Mouse (Mus musculus): ENCODE measurements around the gene Kcnma1.
A peak's percentile ranks its signal among the peaks of the same experiment; 100 is the strongest.

Gene Kcnma1

DNA sequence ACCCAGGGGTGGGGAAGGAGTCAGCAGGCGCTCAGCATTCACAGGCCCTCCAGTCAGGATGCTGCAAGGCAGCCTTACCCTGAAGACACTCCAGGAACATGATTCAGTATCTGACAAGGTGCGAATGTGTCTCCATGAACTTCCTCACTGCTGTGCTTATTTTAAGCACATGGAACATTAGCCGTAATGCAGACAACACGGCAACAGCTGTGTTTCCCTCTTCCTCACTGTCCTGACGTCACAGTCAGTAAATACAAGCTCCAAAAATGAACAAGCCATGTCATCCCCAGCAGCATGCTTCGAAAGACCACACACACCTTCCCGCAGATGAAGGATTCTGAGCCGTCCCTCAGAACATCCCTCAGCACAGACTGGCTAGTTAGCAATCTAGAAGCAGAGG is 47.8 kb downstream of the Kcnma1 start:
- DNase-seq (ENCODE audit: low read depth): no peak

DNA sequence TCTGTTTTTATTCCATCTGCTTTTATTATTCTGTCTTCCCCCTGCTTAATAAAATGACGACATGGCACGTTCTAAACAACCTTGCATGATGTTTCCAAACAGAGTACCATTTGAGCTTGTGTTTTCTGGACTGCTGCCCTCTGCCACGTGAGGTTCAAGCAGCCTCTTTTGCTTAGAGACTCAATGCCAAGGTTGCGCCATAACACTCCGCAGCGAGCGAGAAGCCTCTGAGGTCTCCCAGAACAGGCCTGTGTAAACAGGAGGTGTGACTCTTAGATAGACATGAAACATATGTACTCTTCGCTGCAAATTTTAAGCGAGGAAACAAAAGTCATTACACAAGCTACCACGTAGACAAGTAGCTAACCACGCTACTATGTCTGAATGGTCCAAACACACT is 55.2 kb downstream of the Kcnma1 start:
- DNase-seq (ENCODE audit: low read depth): peak; percentile 51

DNA sequence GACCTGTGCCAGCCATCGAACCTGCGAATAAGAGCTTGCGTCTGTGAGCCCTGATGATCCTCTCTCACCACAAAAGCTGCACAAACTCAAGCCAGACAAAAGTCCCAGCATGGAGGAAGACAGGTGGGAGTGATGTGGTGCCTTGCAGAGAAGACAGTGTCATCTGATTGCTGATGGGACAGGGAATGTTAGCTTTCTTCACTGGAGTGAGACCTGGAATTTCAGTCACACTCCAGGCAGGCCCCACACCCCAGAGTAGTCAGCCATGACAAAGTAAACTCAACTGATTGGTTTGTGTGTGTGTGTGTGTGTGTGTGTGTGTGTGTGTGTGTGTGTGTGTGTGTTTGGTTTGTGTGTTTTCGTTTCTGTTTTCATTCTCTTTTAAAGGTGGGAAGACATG is 57.0 kb downstream of the Kcnma1 start:
- no peak for DNase-seq (ENCODE audit: low read depth)

DNA sequence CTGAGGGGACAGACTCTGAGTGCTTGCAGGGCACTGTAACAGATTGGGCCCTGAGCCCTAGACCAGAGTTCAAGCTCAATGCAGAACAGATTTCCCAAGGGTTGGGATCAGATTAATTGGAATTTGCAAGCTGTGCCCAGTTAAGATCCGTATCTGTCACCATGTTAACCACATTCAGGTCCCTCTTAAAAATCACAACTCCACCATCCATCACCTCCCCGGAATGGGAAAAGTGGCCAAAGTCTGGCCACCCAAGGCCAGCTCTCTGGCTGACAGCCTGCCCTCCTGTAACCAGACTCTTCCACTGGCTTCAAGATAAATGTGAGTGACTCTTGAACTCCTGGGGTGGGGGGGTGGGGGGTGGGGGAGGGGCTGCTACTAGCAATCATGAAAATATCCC is 70.4 kb downstream of the Kcnma1 start:
- no peak for DNase-seq (ENCODE audit: low read depth)

DNA sequence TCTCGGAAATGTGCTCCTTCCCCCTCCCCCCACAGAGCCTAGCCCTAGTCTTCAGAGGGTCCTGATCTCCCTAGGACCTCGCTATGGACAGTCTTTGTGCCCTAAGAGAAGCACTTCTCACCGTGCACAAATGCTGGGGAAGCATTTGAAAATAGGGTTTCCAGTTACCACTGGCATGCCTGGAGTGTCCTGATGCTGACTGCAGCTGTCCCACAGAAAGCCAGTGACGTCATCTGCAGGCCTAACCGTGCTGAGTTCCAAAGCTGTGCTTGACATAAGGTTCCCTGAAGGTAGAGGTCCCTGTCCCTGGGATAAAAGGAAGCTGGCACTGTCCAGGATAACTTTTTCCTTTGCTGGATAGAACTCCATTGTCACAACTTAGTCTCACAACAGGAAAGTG is 71.1 kb downstream of the Kcnma1 start:
- no peak for DNase-seq (ENCODE audit: low read depth)

DNA sequence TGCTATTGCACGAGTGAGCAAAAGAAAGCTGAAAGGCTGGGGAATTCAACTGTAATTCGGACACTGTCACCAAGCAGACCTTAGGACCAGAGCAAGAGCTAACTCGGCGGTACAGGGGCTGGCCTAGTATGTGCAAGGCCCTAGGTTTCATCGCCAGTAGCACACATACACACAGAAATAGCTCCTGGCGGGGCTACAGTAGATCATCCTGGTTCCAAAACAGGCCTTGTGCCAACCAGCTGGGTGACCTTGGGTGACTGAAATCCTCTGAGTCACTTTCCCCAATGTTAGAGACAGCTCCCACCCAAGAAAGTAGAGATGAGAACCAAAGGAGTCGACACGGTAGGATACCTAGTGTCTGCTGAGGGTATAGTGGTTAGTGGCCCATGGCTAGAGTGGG is 72.2 kb downstream of the Kcnma1 start:
- no peak for DNase-seq (ENCODE audit: low read depth)

DNA sequence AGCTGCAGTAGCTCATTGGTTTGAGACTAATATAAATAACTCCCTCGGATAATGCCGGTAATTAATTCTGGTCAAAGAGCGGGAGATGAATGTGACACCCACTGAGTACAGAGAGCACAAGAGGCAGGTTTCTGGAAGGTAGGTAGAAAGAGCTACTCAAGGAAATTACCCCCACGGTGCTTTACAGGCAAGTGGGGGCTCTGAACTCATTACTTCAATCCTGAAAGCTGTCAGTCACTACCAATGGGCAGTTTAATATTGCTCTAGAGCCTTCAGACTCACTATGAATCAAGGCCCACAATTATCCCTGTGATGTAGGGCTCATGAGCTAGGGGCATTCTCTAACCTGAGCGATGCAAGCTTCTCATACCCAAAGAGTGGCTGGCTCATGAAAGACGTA is 79.3 kb downstream of the Kcnma1 start:
- DNase-seq (ENCODE audit: low read depth): no peak

DNA sequence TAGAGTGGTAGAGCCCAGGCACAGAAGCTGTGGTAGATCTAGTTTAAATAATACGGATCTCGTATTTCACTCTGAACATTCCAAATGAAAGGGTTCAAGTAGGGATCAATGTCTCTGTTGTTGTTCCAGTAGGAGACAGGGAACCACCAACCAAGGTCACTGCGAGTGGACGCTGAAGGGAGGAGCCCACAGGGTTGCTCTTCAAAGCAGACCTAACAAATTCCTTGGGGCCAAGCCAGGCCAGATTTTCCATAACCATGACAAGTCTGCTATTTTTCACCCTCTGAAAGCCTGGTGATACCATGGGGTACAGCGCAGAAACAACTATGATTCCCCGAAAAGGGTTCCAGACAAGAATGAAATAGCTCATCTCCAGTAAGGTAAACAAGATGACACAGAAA is 82.6 kb downstream of the Kcnma1 start:
- no peak for DNase-seq (ENCODE audit: low read depth)

DNA sequence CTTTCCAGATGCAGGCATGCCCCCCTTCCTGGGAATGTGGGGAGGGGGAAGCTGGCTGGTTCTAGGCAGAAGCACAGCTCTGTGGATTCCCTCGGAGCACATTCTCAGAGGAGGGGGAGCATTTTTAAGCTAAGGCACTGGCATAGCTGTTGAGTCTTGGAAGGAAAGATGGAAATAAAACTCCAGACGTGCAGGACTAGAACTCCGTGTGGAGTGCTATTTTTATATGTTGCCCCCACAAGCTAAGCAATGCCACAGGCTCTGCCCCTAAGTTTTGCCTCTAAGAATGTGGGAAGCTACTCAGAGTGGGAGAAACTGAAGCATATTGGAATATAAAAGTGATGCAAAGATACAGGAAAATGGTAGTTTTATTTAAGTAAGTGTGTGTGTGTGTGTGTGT is 85.1 kb downstream of the Kcnma1 start:
- DNase-seq (ENCODE audit: low read depth): no peak

DNA sequence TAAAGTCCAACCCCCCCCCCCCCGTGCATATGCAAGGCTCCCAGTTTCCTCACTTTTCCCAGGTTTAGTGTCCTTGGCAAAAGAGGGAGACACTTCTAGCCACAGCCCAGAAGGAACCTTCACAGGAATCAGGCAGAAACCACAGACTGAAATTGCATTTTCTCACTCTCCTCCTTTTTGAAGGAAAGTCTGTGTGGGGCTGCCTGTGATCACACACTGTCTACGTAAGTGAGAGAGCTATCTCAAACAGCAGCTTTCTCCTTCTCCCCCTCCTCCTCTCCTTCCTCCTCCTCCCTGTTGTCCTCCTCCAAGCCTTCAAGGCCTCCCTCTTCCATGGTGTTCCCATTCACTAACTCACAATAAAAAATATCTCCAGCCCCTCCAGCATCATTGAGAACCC is 90.9 kb downstream of the Kcnma1 start:
- no peak for DNase-seq (ENCODE audit: low read depth)

DNA sequence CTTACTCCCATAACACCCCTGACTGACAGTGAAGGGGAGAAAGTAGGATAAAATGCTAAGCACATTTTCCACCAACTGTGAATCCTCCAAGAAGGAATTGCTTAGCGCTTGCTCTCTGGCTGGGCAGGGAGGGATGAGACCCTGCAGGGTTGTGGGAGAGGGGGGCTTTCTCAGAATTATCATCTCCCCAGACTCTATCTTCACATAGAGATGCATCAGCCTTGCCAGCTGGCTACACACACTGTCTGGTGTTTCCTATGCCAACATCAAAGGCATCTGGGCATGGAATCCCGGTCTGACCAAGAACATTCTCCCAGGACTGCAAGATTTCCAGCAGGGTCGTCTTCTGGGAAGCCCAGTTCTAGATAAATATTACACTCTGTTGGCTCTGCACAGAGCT is 91.5 kb downstream of the Kcnma1 start:
- no peak for DNase-seq (ENCODE audit: low read depth)

DNA sequence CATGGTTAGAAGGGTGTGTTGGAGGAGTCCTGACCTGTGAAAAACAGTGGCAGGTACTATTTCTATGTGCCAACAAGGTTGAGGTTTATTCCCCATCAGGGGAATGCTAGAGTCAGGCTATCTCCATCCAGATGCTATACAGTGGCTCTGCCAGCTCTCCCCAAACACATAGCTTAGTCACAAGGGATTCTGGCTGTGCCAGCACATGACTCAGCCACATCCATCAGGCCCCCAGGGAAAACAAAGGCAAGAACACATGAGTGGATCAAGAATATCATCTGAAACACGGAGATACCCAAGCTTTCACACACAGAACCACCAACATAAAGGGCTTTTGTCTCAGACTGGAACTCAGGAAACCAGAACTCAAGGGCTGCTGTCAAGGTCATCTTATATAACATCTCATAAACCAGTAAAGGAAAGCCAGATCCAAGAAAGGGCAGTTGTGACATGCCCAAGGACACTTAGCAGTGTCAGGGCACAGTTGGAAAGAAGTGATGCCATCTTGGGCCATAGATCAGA is 103.1 kb downstream of the Kcnma1 start:
- peak; percentile 67 for DNase-seq (ENCODE audit: low read depth)

DNA sequence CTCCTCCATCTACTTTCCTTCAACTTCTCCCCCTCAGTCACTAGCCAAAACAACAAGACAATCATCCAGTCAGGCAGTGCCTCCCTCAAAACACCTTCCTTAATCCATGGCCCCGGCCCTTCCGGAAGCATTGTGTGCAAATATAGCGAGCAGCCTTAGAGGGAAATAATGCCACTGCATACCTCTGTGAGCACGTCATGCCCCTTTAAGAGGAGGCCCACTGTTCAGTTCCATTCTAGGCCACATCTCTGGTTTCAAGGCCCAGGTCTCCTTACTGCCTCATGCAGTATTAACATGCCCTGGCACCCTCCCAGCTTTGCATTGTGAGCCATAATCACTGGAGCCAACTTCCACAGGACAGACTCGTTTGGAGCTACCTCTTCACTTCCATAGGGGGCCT is 105.7 kb downstream of the Kcnma1 start:
- DNase-seq (ENCODE audit: low read depth): peak; percentile 16

DNA sequence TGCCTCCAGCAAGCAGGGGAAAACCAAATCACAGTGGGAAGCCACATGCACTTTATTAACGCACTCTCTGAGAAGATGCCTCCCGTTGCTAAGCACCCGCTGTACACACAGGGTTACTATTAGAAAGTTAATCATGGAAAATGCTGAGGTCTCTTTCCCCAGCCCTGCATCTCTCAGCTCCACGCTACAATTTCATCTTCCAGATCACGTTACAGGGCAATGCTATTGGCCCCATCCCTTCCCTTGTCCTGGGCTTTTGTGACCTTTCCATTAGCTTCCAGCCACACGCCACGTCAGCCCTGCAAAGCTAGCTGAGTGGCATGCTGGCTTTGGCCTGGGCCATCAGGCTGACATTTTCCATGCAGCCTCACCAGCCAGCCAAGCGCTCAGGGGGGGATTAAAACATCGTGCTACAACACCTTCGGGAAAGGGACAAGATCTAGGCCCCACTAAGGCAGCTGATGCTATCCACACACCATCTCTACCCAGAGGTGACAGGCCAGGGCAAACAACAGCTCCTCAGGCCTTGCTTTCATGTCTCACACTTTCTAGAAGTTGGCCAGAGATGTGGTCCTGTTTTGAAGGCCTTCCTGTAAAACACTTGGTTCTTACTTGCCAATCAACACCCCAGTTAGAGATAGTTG is 111.5 kb downstream of the Kcnma1 start:
- DNase-seq (ENCODE audit: low read depth): peak; percentile 16

DNA sequence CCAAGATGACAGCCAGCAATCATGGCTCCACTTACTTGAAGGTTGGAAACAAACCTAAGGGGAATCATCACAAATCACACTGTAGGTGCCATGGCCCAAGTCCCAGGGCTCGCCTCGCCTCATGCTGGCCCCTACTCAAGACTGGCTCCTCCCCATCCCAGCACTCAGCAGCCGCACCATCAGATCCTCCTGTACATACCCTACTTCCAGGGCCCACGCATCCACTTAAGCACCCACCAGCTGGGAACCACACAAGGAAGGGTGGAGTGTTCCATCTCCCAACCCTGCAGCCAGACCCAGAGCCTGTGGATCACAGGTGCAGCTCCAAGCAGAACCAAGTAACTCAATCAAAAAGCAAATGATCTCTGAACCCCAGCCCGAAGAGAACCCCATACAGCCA is 114.8 kb downstream of the Kcnma1 start:
- no peak for DNase-seq (ENCODE audit: low read depth)

DNA sequence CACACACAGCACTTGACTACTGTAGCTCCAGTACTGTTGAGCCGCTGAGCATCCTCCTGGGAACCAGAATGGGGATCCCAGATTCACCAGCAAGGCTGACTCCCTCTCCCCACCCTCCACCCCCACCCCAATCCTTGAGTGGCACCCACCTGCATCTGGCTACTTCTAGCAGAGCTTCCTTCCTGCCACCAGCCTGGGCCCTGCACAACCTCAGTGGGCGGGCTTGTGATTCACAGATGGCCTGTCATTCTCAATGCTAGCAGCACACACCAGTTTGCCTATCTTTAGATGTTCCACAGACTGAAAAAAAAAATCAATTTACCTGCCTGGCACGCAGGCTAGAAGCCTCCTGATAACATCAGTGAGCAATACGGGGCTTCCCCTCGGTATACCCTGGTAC is 116.5 kb downstream of the Kcnma1 start:
- no peak for DNase-seq (ENCODE audit: low read depth)

DNA sequence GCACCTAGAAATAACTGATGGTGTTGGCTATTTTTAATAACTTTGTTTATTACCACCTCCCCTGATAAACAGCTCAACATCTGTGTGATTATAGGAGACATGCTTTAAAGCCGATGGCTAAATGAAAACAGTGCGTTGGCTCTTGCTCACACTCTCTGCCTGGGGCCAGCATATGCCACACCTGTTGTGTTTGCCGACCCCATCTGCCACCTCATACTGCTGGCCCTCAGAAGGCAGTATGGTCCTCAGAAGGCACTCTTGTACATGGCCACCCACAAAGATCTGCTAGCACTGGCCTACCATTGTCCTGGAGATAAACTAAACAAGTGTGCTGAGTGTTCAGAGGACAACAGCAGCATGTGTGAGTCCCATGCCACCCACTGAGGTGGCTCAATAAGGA is 118.3 kb downstream of the Kcnma1 start:
- no peak for DNase-seq (ENCODE audit: low read depth)

DNA sequence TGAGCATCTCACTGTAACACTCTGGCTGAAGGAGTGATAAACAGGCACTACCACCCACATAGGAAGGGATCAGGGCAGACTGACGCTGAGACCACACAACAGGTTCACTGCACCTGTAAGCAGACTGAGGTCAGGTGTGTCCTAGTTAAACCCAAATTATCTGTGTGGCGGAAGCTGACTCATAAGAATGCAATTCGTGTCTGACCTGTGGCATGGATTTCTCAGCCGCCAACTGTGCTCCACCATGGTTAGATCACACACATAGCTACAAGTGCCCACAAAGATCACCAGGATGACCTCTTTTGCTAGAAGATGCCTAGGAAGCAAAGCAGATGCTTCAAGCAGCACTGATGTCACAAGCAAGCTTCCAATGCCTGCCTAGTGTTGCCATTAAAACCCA is 128.2 kb downstream of the Kcnma1 start:
- DNase-seq (ENCODE audit: low read depth): no peak

DNA sequence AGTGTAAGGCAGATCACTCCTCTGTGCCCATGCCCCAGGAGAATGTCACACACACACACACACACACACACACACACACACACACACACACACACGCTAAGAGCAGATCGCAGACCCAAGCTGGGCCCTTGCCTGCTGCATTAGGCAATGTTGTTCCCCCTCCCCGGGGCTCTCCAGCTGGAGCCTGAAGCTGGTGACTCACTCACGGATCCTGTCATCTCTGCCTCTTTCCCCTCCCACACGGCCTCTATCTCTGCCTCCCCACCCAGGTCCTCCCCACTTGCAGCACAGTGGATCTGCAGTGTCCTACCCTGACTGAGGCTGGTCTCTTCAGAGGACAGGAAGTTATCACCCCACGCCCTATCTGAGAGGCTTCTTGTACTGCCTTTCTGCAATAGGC is 128.8 kb downstream of the Kcnma1 start:
- DNase-seq (ENCODE audit: low read depth): peak; percentile 70

DNA sequence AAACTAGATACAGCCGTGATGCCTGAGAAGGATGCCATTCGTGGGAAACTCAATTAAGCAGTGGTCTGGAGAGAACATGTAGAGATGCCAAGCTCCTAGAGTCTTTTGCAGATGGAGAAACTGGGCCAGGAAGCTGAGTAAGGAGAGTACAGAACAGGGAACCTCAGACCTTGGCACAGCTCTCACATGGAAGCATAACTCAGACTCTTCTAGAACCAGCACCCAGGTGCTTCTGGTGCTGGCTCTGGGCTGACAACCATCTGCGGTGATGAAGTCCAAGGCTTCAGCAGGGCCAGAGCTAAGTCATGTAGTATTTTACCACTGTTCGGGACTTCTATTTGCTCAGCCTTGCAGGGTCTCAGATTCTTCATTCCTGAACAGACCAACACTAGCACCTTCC is 129.2 kb downstream of the Kcnma1 start:
- DNase-seq (ENCODE audit: low read depth): no peak

DNA sequence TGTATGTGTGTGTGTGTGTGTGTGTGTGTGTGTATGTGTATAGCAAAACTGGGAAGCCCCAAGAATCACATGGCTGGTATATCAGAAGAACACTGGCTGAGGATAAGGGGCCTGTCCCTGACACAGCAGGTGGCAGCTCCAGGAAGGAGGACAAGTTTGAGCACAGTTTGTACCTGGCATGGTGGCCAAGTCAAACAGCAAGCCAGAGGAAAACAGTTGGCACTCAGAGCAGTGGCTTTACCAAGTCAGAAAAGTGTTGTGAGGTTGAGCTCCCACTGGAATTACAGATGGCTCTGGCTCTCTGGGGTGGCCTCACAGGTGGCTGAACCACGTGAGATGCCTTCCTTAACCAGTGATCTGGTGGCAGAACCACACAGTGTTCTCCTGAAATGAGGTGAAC is 132.3 kb downstream of the Kcnma1 start:
- no peak for DNase-seq (ENCODE audit: low read depth)

DNA sequence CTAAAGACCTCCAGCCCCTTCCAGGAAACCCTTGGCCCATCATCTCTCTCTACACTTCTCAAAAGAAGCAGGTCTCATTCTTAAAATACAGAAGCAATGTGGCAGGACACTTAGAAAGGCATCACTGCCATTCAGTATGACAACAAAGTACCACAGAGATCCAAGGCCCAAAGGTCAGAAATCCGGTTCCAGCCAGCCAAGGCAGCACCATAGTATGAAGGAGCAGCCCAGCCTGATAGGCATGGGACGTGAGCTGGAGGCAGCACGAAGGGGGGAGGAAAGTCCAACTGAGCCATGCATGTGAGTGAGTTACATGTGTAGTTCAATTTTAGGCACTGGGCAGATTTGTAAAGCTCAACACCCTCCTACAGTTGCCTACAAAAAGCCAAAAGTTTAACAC is 135.0 kb downstream of the Kcnma1 start:
- no peak for DNase-seq (ENCODE audit: low read depth)

DNA sequence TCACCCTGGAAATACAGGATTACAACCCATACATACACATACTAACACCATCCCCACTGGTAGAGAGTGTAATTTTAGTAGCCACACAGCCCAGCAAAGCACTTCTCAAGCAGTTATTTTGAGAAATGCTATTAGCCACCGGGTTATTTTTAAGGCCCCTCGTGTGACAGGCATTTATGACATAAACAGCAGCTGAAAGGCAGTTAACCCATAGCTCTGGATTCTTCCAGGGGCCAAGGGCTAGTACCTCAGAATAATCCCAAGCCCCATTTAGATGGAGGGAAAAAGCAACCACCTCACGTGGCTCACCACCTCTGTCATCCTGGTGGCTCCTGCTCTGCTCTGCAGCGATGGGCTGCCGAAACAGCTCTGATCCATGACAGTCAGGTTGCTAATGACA is 136.7 kb downstream of the Kcnma1 start:
- no peak for DNase-seq (ENCODE audit: low read depth)

DNA sequence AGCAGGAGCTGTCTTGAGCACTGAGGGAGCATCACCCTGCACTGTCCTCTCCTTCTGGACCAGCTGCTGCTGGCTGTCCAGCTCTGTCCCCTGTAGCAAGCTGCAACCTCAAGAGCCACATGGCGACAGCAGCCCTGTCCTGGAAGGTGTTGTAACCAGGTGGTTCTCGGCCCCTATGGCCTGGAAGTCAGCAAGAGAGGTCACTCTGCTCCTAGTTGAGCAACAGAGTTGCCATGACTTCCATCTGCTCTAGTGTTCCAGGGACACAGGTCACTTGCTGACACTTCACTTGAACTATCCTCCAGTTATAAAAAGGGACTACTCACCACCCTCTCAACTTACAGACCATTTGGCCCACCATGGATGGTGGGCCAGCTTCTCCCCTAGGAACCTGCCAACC is 139.7 kb downstream of the Kcnma1 start:
- DNase-seq (ENCODE audit: low read depth): no peak

DNA sequence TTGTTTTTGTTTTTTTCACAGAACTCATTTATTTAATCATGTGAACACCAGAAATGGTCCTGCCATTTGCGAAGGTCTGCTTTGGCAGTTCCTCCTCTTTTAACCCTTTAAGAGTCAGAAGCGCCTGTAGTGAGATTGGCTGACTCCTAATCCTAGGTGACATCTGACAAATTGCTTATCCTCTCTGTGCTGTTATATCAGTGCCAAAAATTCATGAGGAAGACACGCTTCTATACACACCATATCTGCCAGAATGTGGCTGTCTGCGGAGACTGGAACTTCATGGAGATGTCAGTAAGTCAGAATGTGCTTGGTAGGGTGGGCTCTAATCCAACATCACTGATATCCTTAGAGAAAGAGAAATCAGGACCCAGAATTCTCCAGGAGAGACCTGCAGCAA is 157.3 kb downstream of the Kcnma1 start:
- no peak for DNase-seq (ENCODE audit: low read depth)
